Mouse (Mus musculus): ENCODE data around the gene Cdipt. TPM values are rescaled to one million over a fixed set of nuclear protein-coding genes. Genes with fewer than 3 reads are reported as not detected.

Cdipt gene
- total and polyA plus RNA-seq, 2 experiments from 2014 or later: 142 to 244 TPM

GRCm38 (mm10) chr7:126950647-126951615, 24.8 kb upstream of the Cdipt start:
- DNase-seq (ENCODE audit: low spot score): peak; percentile 40
- WGBS: 2% methylated on average over 26 of the region's 26 CpGs
- Histone ChIP-seq H3K36me3 (ENCODE audit: insufficient read depth, low read length) (peaks cover 21% of the 10 kb centered on the region), H3K27ac (ENCODE audit: low read depth, low read length) (peak overlapping the region; percentile 95), H3K4me2 (ENCODE audit: low read depth, low read length, poor library complexity, severe bottlenecking) (peak overlapping the region; percentile 95), H3K4me3 (ENCODE audit: low read depth, low read length) (peak overlapping the region; percentile 63), H3K9ac (replicated peaks; ENCODE audit: low read length, poor library complexity, severe bottlenecking) (peak overlapping the region; percentile 86), H3K27me3 (ENCODE audit: insufficient read depth, low read length) (no peaks in the 10 kb centered on the region), H3K4me1 (ENCODE audit: insufficient read depth, low read length) (peaks cover 19% of the 10 kb centered on the region), H3K9me3 (ENCODE audit: low read length) (no peaks in the 10 kb centered on the region)
- peak; percentile 4; the same call in 1 of the 2 replicates for ATAC-seq (ENCODE audit: low FRiP score)
- 0 out of 2 replicates have a peak, but pooled peaks have one; percentile 19 for TF ChIP-seq CTCF (IDR thresholded peaks at IDR 0.05)

- DNase-seq (ENCODE audit: low spot score) (no peak), ATAC-seq (ENCODE audit: low FRiP score) (no peak)
- Histone ChIP-seq H3K9me3 (ENCODE audit: low read length) (no peaks in the 10 kb centered on the region), H3K4me3 (ENCODE audit: low read depth, low read length) (peak overlapping the region; percentile 63), H3K36me3 (ENCODE audit: insufficient read depth, low read length) (peaks cover 17% of the 10 kb centered on the region), H3K4me1 (ENCODE audit: insufficient read depth, low read length) (peaks cover 19% of the 10 kb centered on the region), H3K9ac (replicated peaks; ENCODE audit: low read length, poor library complexity, severe bottlenecking) (peak overlapping the region; percentile 86), H3K27me3 (ENCODE audit: insufficient read depth, low read length) (no peaks in the 10 kb centered on the region), H3K27ac (ENCODE audit: low read depth, low read length) (no peak overlapping the region), H3K4me2 (ENCODE audit: low read depth, low read length, poor library complexity, severe bottlenecking) (peak overlapping the region; percentile 95)
- 18% methylated on average over 4 of the region's 4 CpGs for WGBS
- TF ChIP-seq CTCF (IDR thresholded peaks at IDR 0.05): no peak
Measured at GRCm38 (mm10) chr7:126951741-126952140, 24.0 kb upstream of the Cdipt start.

- no peaks in the 10 kb centered on the region for H3K27me3 ChIP-seq (ENCODE audit: insufficient read depth, low read length)
- peaks cover 25% of the 10 kb centered on the region for H3K36me3 ChIP-seq (ENCODE audit: insufficient read depth, low read length)
- peaks cover 19% of the 10 kb centered on the region for H3K4me1 ChIP-seq (ENCODE audit: insufficient read depth, low read length)
- H3K9ac ChIP-seq (replicated peaks; ENCODE audit: low read length, poor library complexity, severe bottlenecking): peak overlapping the region; percentile 86
- no peaks in the 10 kb centered on the region for H3K9me3 ChIP-seq (ENCODE audit: low read length)
- 2% methylated on average over 8 of the region's 8 CpGs for WGBS
- peak overlapping the region; percentile 63 for H3K4me3 ChIP-seq (ENCODE audit: low read depth, low read length)
- no peak for DNase-seq (ENCODE audit: low spot score)
- peak overlapping the region; percentile 95 for H3K4me2 ChIP-seq (ENCODE audit: low read depth, low read length, poor library complexity, severe bottlenecking)
- no peak overlapping the region for H3K27ac ChIP-seq (ENCODE audit: low read depth, low read length)
- ATAC-seq (ENCODE audit: low FRiP score): no peak
- no peak for TF ChIP-seq CTCF (IDR thresholded peaks at IDR 0.05)
Measured at GRCm38 (mm10) chr7:126952646-126953045, 23.1 kb upstream of the Cdipt start.

- Histone ChIP-seq H3K36me3 (ENCODE audit: insufficient read depth, low read length) (peaks cover 42% of the 10 kb centered on the region), H3K9me3 (ENCODE audit: low read length) (no peaks in the 10 kb centered on the region), H3K4me2 (ENCODE audit: low read depth, low read length, poor library complexity, severe bottlenecking) (no peak overlapping the region), H3K4me3 (ENCODE audit: low read depth, low read length) (no peak overlapping the region), H3K27ac (ENCODE audit: low read depth, low read length) (no peak overlapping the region), H3K9ac (replicated peaks; ENCODE audit: low read length, poor library complexity, severe bottlenecking) (no peak overlapping the region), H3K4me1 (ENCODE audit: insufficient read depth, low read length) (peaks cover 12% of the 10 kb centered on the region), H3K27me3 (ENCODE audit: insufficient read depth, low read length) (no peaks in the 10 kb centered on the region)
- 68% methylated on average over 3 of the region's 3 CpGs for WGBS
- TF ChIP-seq CTCF (IDR thresholded peaks at IDR 0.05): no peak
- ATAC-seq (ENCODE audit: low FRiP score) (no peak), DNase-seq (ENCODE audit: low spot score) (no peak)
Measured at GRCm38 (mm10) chr7:126955125-126955524, 20.6 kb upstream of the Cdipt start.

- peaks cover 67% of the 10 kb centered on the region for H3K36me3 ChIP-seq (ENCODE audit: insufficient read depth, low read length)
- no peaks in the 10 kb centered on the region for H3K9me3 ChIP-seq (ENCODE audit: low read length)
- no peaks in the 10 kb centered on the region for H3K27me3 ChIP-seq (ENCODE audit: insufficient read depth, low read length)
- no peak for DNase-seq (ENCODE audit: low spot score)
- H3K4me3 ChIP-seq (ENCODE audit: low read depth, low read length): no peak overlapping the region
- TF ChIP-seq CTCF (IDR thresholded peaks at IDR 0.05): no peak
- no peak overlapping the region for H3K4me2 ChIP-seq (ENCODE audit: low read depth, low read length, poor library complexity, severe bottlenecking)
- no peak for ATAC-seq (ENCODE audit: low FRiP score)
- H3K4me1 ChIP-seq (ENCODE audit: insufficient read depth, low read length): no peaks in the 10 kb centered on the region
- WGBS: 78% methylated on average over 9 of the region's 9 CpGs
- no peak overlapping the region for H3K27ac ChIP-seq (ENCODE audit: low read depth, low read length)
- H3K9ac ChIP-seq (replicated peaks; ENCODE audit: low read length, poor library complexity, severe bottlenecking): no peak overlapping the region
Measured at GRCm38 (mm10) chr7:126959780-126960179, 15.9 kb upstream of the Cdipt start.

- no peak overlapping the region for H3K4me2 ChIP-seq (ENCODE audit: low read depth, low read length, poor library complexity, severe bottlenecking)
- DNase-seq (ENCODE audit: low spot score) (no peak), ATAC-seq (ENCODE audit: low FRiP score) (no peak)
- no peak for TF ChIP-seq CTCF (IDR thresholded peaks at IDR 0.05)
- peaks cover 60% of the 10 kb centered on the region for H3K36me3 ChIP-seq (ENCODE audit: insufficient read depth, low read length)
- H3K27me3 ChIP-seq (ENCODE audit: insufficient read depth, low read length): no peaks in the 10 kb centered on the region
- no peak overlapping the region for H3K27ac ChIP-seq (ENCODE audit: low read depth, low read length)
- H3K4me1 ChIP-seq (ENCODE audit: insufficient read depth, low read length): no peaks in the 10 kb centered on the region
- H3K4me3 ChIP-seq (ENCODE audit: low read depth, low read length): no peak overlapping the region
- H3K9me3 ChIP-seq (ENCODE audit: low read length): no peaks in the 10 kb centered on the region
- 87% methylated on average over 5 of the region's 5 CpGs for WGBS
- no peak overlapping the region for H3K9ac ChIP-seq (replicated peaks; ENCODE audit: low read length, poor library complexity, severe bottlenecking)
Measured at GRCm38 (mm10) chr7:126961095-126961494, 14.6 kb upstream of the Cdipt start.
